Mouse (Mus musculus): ENCODE data around the gene Catsperg1. TPM values are rescaled to one million over a fixed set of nuclear protein-coding genes. Genes with fewer than 3 reads are reported as not detected.

The Catsperg1 gene
- polyA plus RNA-seq, 1 experiment from 2014 or later: 0.21 TPM

DNA sequence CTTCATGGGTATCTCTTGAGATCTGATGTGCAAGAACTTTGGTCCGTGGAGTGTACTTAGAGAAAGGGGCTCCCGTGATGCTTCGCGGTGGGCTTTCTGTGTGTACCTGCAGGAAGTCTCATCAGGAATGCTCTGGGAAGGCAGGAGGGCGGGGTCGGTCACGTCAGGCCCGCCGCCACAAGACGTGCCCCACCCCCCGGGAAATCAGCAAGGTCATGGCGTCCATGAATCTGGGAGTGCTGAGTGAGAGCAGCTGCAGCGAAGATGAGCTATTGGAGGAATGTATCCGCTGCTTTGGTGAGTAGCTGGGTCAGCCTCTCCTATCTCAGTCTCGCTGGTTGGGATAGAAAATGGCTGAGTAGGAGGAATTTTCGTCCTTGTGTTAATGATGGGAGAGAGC is 76.4 kb downstream of the Catsperg1 start:
- Histone ChIP-seq H3K27ac (ENCODE audit: low read depth, low read length) (no peak overlapping the region), H3K4me1 (replicated peaks; ENCODE audit: control insufficient read depth, insufficient read depth, low read length) (no peaks in the 10 kb centered on the region), H3K9ac (ENCODE audit: low read depth, low read length) (no peak overlapping the region), H3K27me3 (replicated peaks; ENCODE audit: control insufficient read depth, insufficient read depth, low read length) (no peaks in the 10 kb centered on the region; the same call in 1 of the 2 replicates), H3K9me3 (ENCODE audit: control insufficient read depth) (no peaks in the 10 kb centered on the region), H3K36me3 (ENCODE audit: control insufficient read depth, insufficient read depth) (no peaks in the 10 kb centered on the region), H3K4me2 (replicated peaks; ENCODE audit: low read depth) (no peak overlapping the region), H3K4me3 (ENCODE audit: low read depth, low read length) (no peak overlapping the region)
- ATAC-seq: no peak
- no peak for TF ChIP-seq CTCF (IDR thresholded peaks at IDR 0.05; ENCODE audit: low read depth)
- WGBS: 32% methylated on average over 16 of the region's 16 CpGs

DNA sequence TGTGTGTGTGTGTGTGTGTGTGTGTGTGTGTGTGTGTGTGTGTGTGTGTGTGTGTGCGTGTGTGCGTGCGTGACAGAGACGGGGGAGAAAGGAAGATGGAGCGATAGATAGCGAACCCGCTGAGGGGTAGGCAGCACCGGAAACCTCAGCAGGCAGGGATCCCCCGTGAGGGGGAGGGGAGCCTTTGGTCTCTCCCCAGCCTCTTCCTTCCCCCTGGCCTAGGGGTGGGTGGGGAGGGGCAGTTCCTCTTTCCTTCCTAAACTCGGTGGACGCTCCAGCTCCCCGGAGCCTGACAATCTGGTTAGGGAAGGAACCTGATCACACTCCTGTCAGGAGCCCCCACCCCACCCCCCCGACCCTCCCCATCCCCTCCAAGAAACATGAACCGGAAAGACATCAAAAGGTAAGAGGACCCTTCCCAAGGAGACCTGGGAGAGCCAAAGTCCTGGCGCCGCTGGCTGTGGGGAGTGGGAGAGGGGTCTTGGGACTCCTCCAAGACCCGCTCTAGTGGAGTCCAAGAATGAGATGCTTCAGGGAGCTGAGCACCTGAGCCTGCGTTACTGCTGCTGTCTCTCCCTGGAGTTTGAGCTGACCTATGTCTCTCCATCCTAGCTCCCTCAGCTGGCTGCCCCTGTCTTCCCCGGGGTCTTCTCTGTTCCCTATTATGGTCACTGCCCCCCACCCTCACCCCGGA is 79.0 kb downstream of the Catsperg1 start, which contains the start of gene Rasgrp4:
TSS of gene Rasgrp4 (plus strand) at position 159 of the 694 bp plus-strand sequence.
- ATAC-seq: no peak
- peak within 1 kb of the TSS; percentile 44 for H3K4me2 ChIP-seq (replicated peaks; ENCODE audit: low read depth)
- no peak within 1 kb of the TSS for H3K27ac ChIP-seq (ENCODE audit: low read depth, low read length)
- no peaks in the 10 kb centered on the region for H3K9me3 ChIP-seq (ENCODE audit: control insufficient read depth)
- no peaks in the 10 kb centered on the region; the same call in 1 of the 2 replicates for H3K27me3 ChIP-seq (replicated peaks; ENCODE audit: control insufficient read depth, insufficient read depth, low read length)
- no peak for TF ChIP-seq CTCF (IDR thresholded peaks at IDR 0.05; ENCODE audit: low read depth)
- peak within 1 kb of the TSS; percentile 11 for H3K4me3 ChIP-seq (ENCODE audit: low read depth, low read length)
- 2% methylated on average over 15 of the region's 20 CpGs for WGBS
- no peaks in the 10 kb centered on the region for H3K36me3 ChIP-seq (ENCODE audit: control insufficient read depth, insufficient read depth)
- H3K9ac ChIP-seq (ENCODE audit: low read depth, low read length): no peak within 1 kb of the TSS
- H3K4me1 ChIP-seq (replicated peaks; ENCODE audit: control insufficient read depth, insufficient read depth, low read length): no peaks in the 10 kb centered on the region

GRCm38 (mm10) chr7:29134230-29134629 is 79.6 kb downstream of the Catsperg1 start:
- 5% methylated on average over 4 of the region's 4 CpGs for WGBS
- H3K9ac ChIP-seq (ENCODE audit: low read depth, low read length): no peak overlapping the region
- no peak for TF ChIP-seq CTCF (IDR thresholded peaks at IDR 0.05; ENCODE audit: low read depth)

More at GRCm38 (mm10) chr7:29134230-29134629, 79.6 kb downstream of the Catsperg1 start:
- no peak for ATAC-seq
- Histone ChIP-seq H3K9me3 (ENCODE audit: control insufficient read depth) (no peaks in the 10 kb centered on the region), H3K4me1 (replicated peaks; ENCODE audit: control insufficient read depth, insufficient read depth, low read length) (no peaks in the 10 kb centered on the region), H3K36me3 (ENCODE audit: control insufficient read depth, insufficient read depth) (no peaks in the 10 kb centered on the region), H3K4me3 (ENCODE audit: low read depth, low read length) (no peak overlapping the region), H3K27me3 (replicated peaks; ENCODE audit: control insufficient read depth, insufficient read depth, low read length) (no peaks in the 10 kb centered on the region; the same call in 1 of the 2 replicates), H3K4me2 (replicated peaks; ENCODE audit: low read depth) (peak overlapping the region; percentile 44), H3K27ac (ENCODE audit: low read depth, low read length) (no peak overlapping the region)

Other genes starting within 250 kb of the Catsperg1 start
- gene Eif3k, start 232.2 kb downstream of the Catsperg1 start, polyA plus RNA-seq (2015; fragmentation: Nextera tagmentation; extraction: Ambion mirVana): 282 and 286 TPM in 2 replicates
- gene Map4k1, start 232.0 kb downstream of the Catsperg1 start, polyA plus RNA-seq (2015; fragmentation: Nextera tagmentation; extraction: Ambion mirVana): 1.5 and 1.6 TPM in 2 replicates
- 0.43 and 0.63 TPM in 2 replicates for gene Ryr1, start 88.9 kb downstream of the Catsperg1 start, polyA plus RNA-seq (2015; fragmentation: Nextera tagmentation; extraction: Ambion mirVana)
- gene Rasgrp4, start 79.2 kb downstream of the Catsperg1 start, polyA plus RNA-seq (2015; fragmentation: Nextera tagmentation; extraction: Ambion mirVana): 0.21 and 0.29 TPM in 2 replicates
- 75.9 and 83.4 TPM in 2 replicates for gene Fam98c, start 57.8 kb downstream of the Catsperg1 start, polyA plus RNA-seq (2015; fragmentation: Nextera tagmentation; extraction: Ambion mirVana)
- 0.27 and 0.34 TPM in 2 replicates for gene Ggn, start 43.8 kb downstream of the Catsperg1 start, polyA plus RNA-seq (2015; fragmentation: Nextera tagmentation; extraction: Ambion mirVana)
- gene Spred3, start 43.6 kb downstream of the Catsperg1 start, polyA plus RNA-seq (2015; fragmentation: Nextera tagmentation; extraction: Ambion mirVana): 0.52 and 0.93 TPM in 2 replicates
- gene Psmd8, start 33.3 kb downstream of the Catsperg1 start, polyA plus RNA-seq (2015; fragmentation: Nextera tagmentation; extraction: Ambion mirVana): 205 and 209 TPM in 2 replicates
- 1.5 and 1.8 TPM in 2 replicates for gene Kcnk6, start 18.5 kb upstream of the Catsperg1 start, polyA plus RNA-seq (2015; fragmentation: Nextera tagmentation; extraction: Ambion mirVana)
- 40.6 and 41.7 TPM in 2 replicates for gene Yif1b, start 24.3 kb upstream of the Catsperg1 start, polyA plus RNA-seq (2015; fragmentation: Nextera tagmentation; extraction: Ambion mirVana)
- 836 and 862 TPM in 2 replicates for gene 2200002D01Rik, start 34.4 kb upstream of the Catsperg1 start, polyA plus RNA-seq (2015; fragmentation: Nextera tagmentation; extraction: Ambion mirVana)
- 685 and 722 TPM in 2 replicates for gene Spint2, start 67.9 kb upstream of the Catsperg1 start, polyA plus RNA-seq (2015; fragmentation: Nextera tagmentation; extraction: Ambion mirVana)
- 35.2 and 37.0 TPM in 2 replicates for gene Ppp1r14a, start 75.3 kb upstream of the Catsperg1 start, polyA plus RNA-seq (2015; fragmentation: Nextera tagmentation; extraction: Ambion mirVana)
- 1.7 TPM in 2 replicates for gene Dpf1, start 89.9 kb upstream of the Catsperg1 start, polyA plus RNA-seq (2015; fragmentation: Nextera tagmentation; extraction: Ambion mirVana)

All from intestine, postnatal 0 days (tissue).